Mouse (Mus musculus) kidney, postnatal 0 days (tissue): ENCODE data around the gene Neurod4. TPM values are rescaled to one million over a fixed set of nuclear protein-coding genes. Genes with fewer than 3 reads are reported as not detected.

Experiments
- ATAC-seq: fragments of 200-750 bp; cut with Nextera tagmentation; replicated peaks from 2 replicates; pipeline ENCODE4 v1.8.0; 2017; ENCODE audit warnings: low read depth, moderate number of reproducible peaks, moderate TSS enrichment, moderate library complexity; ENCODE audit not compliant: low FRiP score
- DNase-seq: peaks from one replicate; pipeline ENCODE4 v3.0.0-alpha.2; 2016; ENCODE audit warnings: low spot score
- H3K27ac ChIP-seq: fragments of 300-500 bp; sonication (generic); 2 replicates; pipeline ENCODE4 v1.5.1; 2014; ENCODE audit warnings: mild to moderate bottlenecking
- H3K27me3 ChIP-seq: fragments of 300-500 bp; sonication (generic); 2 replicates; pipeline ENCODE4 v1.6.1; 2014; ENCODE audit warnings: low read length, mixed read lengths; ENCODE audit not compliant: insufficient read depth
- H3K36me3 ChIP-seq: fragments of 300-500 bp; sonication (generic); 2 replicates; pipeline ENCODE4 v1.6.1; 2014; ENCODE audit warnings: low read length, mixed read lengths; ENCODE audit not compliant: insufficient read depth
- H3K4me1 ChIP-seq: fragments of 300-500 bp; sonication (generic); replicated peaks from 2 replicates; pipeline ENCODE4 v1.6.1; 2014; ENCODE audit warnings: antibody characterized with exemption, low read length, mixed read lengths; ENCODE audit not compliant: insufficient read depth
- H3K4me2 ChIP-seq: fragments of 300-500 bp; sonication (generic); 2 replicates; pipeline ENCODE4 v1.6.1; 2014; ENCODE audit warnings: mild to moderate bottlenecking, low read length, moderate library complexity, mixed read lengths
- H3K4me3 ChIP-seq: fragments of 300-500 bp; sonication (generic); replicated peaks from 2 replicates; pipeline ENCODE4 v1.5.1; 2014; ENCODE audit warnings: low read depth, low read length
- H3K9ac ChIP-seq: fragments of 300-500 bp; sonication (generic); 2 replicates; pipeline ENCODE4 v1.6.1; 2014; ENCODE audit warnings: low read depth, low read length
- H3K9me3 ChIP-seq: fragments of 300-500 bp; sonication (generic); replicated peaks from 2 replicates; pipeline ENCODE4 v1.6.1; 2016; ENCODE audit warnings: low read length, inconsistent platforms, mixed read lengths
- CTCF ChIP-seq: IDR thresholded peaks from 2 replicates; pipeline ENCODE4 v1.5.1; 2016; ENCODE audit warnings: antibody characterized with exemption, low read depth, mild to moderate bottlenecking, moderate library complexity
- WGBS: fragments of 180-500 bp; shearing (Covaris S2); extraction: QIAGEN DNeasy Blood & Tissue Kit; methylation state at CpG from one replicate; pipeline ENCODE4 v1.1.7; 2014; 5-methylcytosine and 5-hydroxymethylcytosine counted together
- polyA plus RNA-seq: library from polyadenylated mRNA; unstranded; fragments of >200 nt; fragmentation: Nextera tagmentation; extraction: Ambion mirVana; gene quantifications from 2 replicates; pipeline ENCODE4 v1.2.1, GENCODE M21; 2015

The Neurod4 gene
- polyA plus RNA-seq = not detected in 2 replicates

GRCm38 (mm10) chr10:130280066-130280465 lies at the start of gene Neurod4:
Gene Neurod4, minus strand, starts transcription at chr10:130280240.
- Histone ChIP-seq H3K27me3 (no peaks in the 10 kb centered on the region), H3K27ac (no peak within 1 kb of the TSS), H3K9ac (no peak within 1 kb of the TSS), H3K4me1 (no peaks in the 10 kb centered on the region), H3K4me2 (no peak within 1 kb of the TSS), H3K4me3 (no peak within 1 kb of the TSS), H3K36me3 (no peaks in the 10 kb centered on the region), H3K9me3 (no peaks in the 10 kb centered on the region)
- peak; percentile 91 for ATAC-seq
- no peak for TF ChIP-seq CTCF
- peak; percentile 80 for DNase-seq
- WGBS = 1% methylated on average over 7 of the region's 7 CpGs

- H3K4me3 ChIP-seq = no peak overlapping the region
- H3K4me2 ChIP-seq = no peak overlapping the region
- H3K9me3 ChIP-seq = no peaks in the 10 kb centered on the region
- H3K27ac ChIP-seq = no peak overlapping the region
- H3K36me3 ChIP-seq = no peaks in the 10 kb centered on the region
- 87% methylated on average over 4 of the region's 4 CpGs for WGBS
- TF ChIP-seq CTCF = no peak
- no peak for DNase-seq
- H3K4me1 ChIP-seq = no peaks in the 10 kb centered on the region
- no peak for ATAC-seq
- H3K9ac ChIP-seq = no peak overlapping the region
- no peaks in the 10 kb centered on the region for H3K27me3 ChIP-seq
These were observed 44.2 kb upstream of the Neurod4 start for GRCm38 (mm10) chr10:130324243-130324642.

- Histone ChIP-seq H3K4me1 (no peaks in the 10 kb centered on the region), H3K36me3 (no peaks in the 10 kb centered on the region), H3K4me2 (no peak within 1 kb of the TSS), H3K9me3 (no peaks in the 10 kb centered on the region), H3K9ac (no peak within 1 kb of the TSS), H3K4me3 (no peak within 1 kb of the TSS), H3K27me3 (no peaks in the 10 kb centered on the region), H3K27ac (no peak within 1 kb of the TSS)
- ATAC-seq (no peak), DNase-seq (no peak)
- no peak for TF ChIP-seq CTCF
- 81% methylated on average over 5 of the region's 5 CpGs for WGBS
These were observed 42.6 kb upstream of the Neurod4 start, which contains the start of gene Tespa1 for GRCm38 (mm10) chr10:130322637-130323036. Gene Tespa1, plus strand, starts transcription at chr10:130322870.

- no peak for DNase-seq
- H3K36me3 ChIP-seq = no peaks in the 10 kb centered on the region
- no peaks in the 10 kb centered on the region for H3K27me3 ChIP-seq
- H3K4me3 ChIP-seq = no peak overlapping the region
- no peak overlapping the region for H3K27ac ChIP-seq
- H3K9me3 ChIP-seq = no peaks in the 10 kb centered on the region
- TF ChIP-seq CTCF = no peak
- H3K4me2 ChIP-seq = no peak overlapping the region
- ATAC-seq = no peak
- H3K4me1 ChIP-seq = no peaks in the 10 kb centered on the region
- no peak overlapping the region for H3K9ac ChIP-seq
These were observed 42.0 kb upstream of the Neurod4 start for GRCm38 (mm10) chr10:130322062-130322461.

GRCm38 (mm10) chr10:130320715-130321114 lies 40.7 kb upstream of the Neurod4 start:
- no peaks in the 10 kb centered on the region for H3K9me3 ChIP-seq
- no peak overlapping the region for H3K4me3 ChIP-seq
- H3K4me1 ChIP-seq = no peaks in the 10 kb centered on the region
- TF ChIP-seq CTCF = no peak
- WGBS = 88% methylated on average over 2 of the region's 2 CpGs
- no peaks in the 10 kb centered on the region for H3K27me3 ChIP-seq
- DNase-seq = no peak
- no peak for ATAC-seq
- no peak overlapping the region for H3K9ac ChIP-seq
- no peaks in the 10 kb centered on the region for H3K36me3 ChIP-seq
- H3K4me2 ChIP-seq = no peak overlapping the region
- no peak overlapping the region for H3K27ac ChIP-seq

GRCm38 (mm10) chr10:130318720-130319119 lies 38.7 kb upstream of the Neurod4 start:
- no peak overlapping the region for H3K27ac ChIP-seq
- no peaks in the 10 kb centered on the region for H3K4me1 ChIP-seq
- H3K27me3 ChIP-seq = no peaks in the 10 kb centered on the region
- TF ChIP-seq CTCF = no peak
- no peak overlapping the region for H3K4me3 ChIP-seq
- ATAC-seq = no peak
- no peak for DNase-seq
- no peak overlapping the region for H3K4me2 ChIP-seq
- no peaks in the 10 kb centered on the region for H3K9me3 ChIP-seq
- WGBS = 70% methylated on average over 4 of the region's 4 CpGs
- H3K36me3 ChIP-seq = no peaks in the 10 kb centered on the region
- no peak overlapping the region for H3K9ac ChIP-seq

- Histone ChIP-seq H3K4me1 (no peaks in the 10 kb centered on the region), H3K27ac (no peak overlapping the region), H3K4me3 (no peak overlapping the region), H3K9ac (no peak overlapping the region), H3K27me3 (no peaks in the 10 kb centered on the region), H3K4me2 (no peak overlapping the region), H3K36me3 (no peaks in the 10 kb centered on the region), H3K9me3 (no peaks in the 10 kb centered on the region)
- ATAC-seq (no peak), DNase-seq (no peak)
- TF ChIP-seq CTCF = no peak
These were observed 35.8 kb upstream of the Neurod4 start for GRCm38 (mm10) chr10:130315846-130316245.
